Mouse (Mus musculus): ENCODE results near the gene Etnk2. TPM values are rescaled to one million over a fixed set of nuclear protein-coding genes. Genes with fewer than 3 reads are reported as not detected.

The Etnk2 gene
- polyA plus RNA-seq, 1 experiment from 2014 or later: 3.0 TPM

DNA sequence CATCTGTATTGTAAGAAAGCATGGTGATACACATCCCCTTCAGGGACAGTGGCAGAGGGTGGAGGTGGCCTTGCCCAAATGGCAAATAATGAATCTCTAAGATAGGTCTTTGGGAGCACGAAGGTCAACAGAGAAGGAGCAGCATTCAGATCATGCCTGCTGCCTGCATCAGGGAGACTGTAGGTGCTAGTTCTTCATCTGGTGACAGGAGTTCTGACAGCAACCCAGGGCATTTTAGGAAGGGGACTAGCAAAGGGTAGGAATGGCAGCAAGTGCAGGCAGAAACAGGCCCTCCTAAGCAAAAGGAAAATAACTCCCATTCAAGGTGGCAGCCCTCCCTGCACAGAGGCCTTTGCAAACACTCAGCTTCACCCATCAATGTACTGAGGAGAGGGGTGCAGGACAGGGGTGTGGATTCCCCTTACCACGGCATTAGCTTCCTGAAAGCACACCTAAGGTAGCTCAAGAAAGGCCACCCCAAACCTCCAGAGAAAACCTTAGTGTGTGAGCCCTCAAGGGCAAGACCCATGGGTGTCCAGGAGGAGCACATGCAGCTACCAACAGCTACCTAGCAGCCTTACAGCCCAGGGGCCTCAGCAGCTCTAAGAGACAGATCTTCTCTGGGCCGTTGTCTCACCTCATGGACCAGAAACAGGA is 55.9 kb downstream of the Etnk2 start:
- no peaks in the 10 kb centered on the region for H3K9me3 ChIP-seq (ENCODE audit: control insufficient read depth, low read length)
- no peak for DNase-seq (ENCODE audit: low spot score)
- H3K27ac ChIP-seq (ENCODE audit: low read depth, low read length): no peak overlapping the region
- no peak overlapping the region for H3K4me3 ChIP-seq (ENCODE audit: low read depth, low read length)
- ATAC-seq (ENCODE audit: insufficient read depth, low FRiP score, low TSS enrichment): no peak
- no peaks in the 10 kb centered on the region for H3K27me3 ChIP-seq (ENCODE audit: control insufficient read depth, insufficient read depth, low read length)
- 72% methylated on average over 3 of the region's 3 CpGs for WGBS
- no peak overlapping the region for H3K9ac ChIP-seq (ENCODE audit: low read length)
- no peak overlapping the region for H3K4me2 ChIP-seq (ENCODE audit: low read depth)
- H3K4me1 ChIP-seq (ENCODE audit: control insufficient read depth, insufficient read depth, low read length): peaks cover 28% of the 10 kb centered on the region
- no peaks in the 10 kb centered on the region for H3K36me3 ChIP-seq (ENCODE audit: control insufficient read depth, insufficient read depth, low read length)

- H3K27ac ChIP-seq (ENCODE audit: low read depth, low read length): no peak overlapping the region
- no peaks in the 10 kb centered on the region for H3K36me3 ChIP-seq (ENCODE audit: control insufficient read depth, insufficient read depth, low read length)
- H3K9me3 ChIP-seq (ENCODE audit: control insufficient read depth, low read length): no peaks in the 10 kb centered on the region
- DNase-seq (ENCODE audit: low spot score) (no peak), ATAC-seq (ENCODE audit: insufficient read depth, low FRiP score, low TSS enrichment) (no peak)
- no peak overlapping the region for H3K4me2 ChIP-seq (ENCODE audit: low read depth)
- H3K9ac ChIP-seq (ENCODE audit: low read length): no peak overlapping the region
- WGBS: 48% methylated on average over 3 of the region's 3 CpGs
- no peak overlapping the region for H3K4me3 ChIP-seq (ENCODE audit: low read depth, low read length)
- peaks cover 28% of the 10 kb centered on the region for H3K4me1 ChIP-seq (ENCODE audit: control insufficient read depth, insufficient read depth, low read length)
- no peaks in the 10 kb centered on the region for H3K27me3 ChIP-seq (ENCODE audit: control insufficient read depth, insufficient read depth, low read length)
These were observed 57.1 kb downstream of the Etnk2 start for GRCm38 (mm10) chr1:133420491-133420890.

GRCm38 (mm10) chr1:133421061-133421460 is 57.7 kb downstream of the Etnk2 start:
- no peaks in the 10 kb centered on the region for H3K36me3 ChIP-seq (ENCODE audit: control insufficient read depth, insufficient read depth, low read length)
- peaks cover 28% of the 10 kb centered on the region for H3K4me1 ChIP-seq (ENCODE audit: control insufficient read depth, insufficient read depth, low read length)
- no peaks in the 10 kb centered on the region for H3K9me3 ChIP-seq (ENCODE audit: control insufficient read depth, low read length)
- no peaks in the 10 kb centered on the region for H3K27me3 ChIP-seq (ENCODE audit: control insufficient read depth, insufficient read depth, low read length)
- H3K4me2 ChIP-seq (ENCODE audit: low read depth): no peak overlapping the region
- ATAC-seq (ENCODE audit: insufficient read depth, low FRiP score, low TSS enrichment) (no peak), DNase-seq (ENCODE audit: low spot score) (no peak)
- H3K4me3 ChIP-seq (ENCODE audit: low read depth, low read length): no peak overlapping the region
- 26% methylated on average over 2 of the region's 2 CpGs for WGBS
- H3K27ac ChIP-seq (ENCODE audit: low read depth, low read length): no peak overlapping the region
- H3K9ac ChIP-seq (ENCODE audit: low read length): no peak overlapping the region

GRCm38 (mm10) chr1:133421975-133422570 is 58.7 kb downstream of the Etnk2 start:
- Histone ChIP-seq H3K9ac (ENCODE audit: low read length) (peak overlapping the region; percentile 80), H3K4me3 (ENCODE audit: low read depth, low read length) (peak overlapping the region; percentile 82), H3K4me1 (ENCODE audit: control insufficient read depth, insufficient read depth, low read length) (peaks cover 28% of the 10 kb centered on the region), H3K27me3 (ENCODE audit: control insufficient read depth, insufficient read depth, low read length) (no peaks in the 10 kb centered on the region), H3K4me2 (ENCODE audit: low read depth) (peak overlapping the region; percentile 91), H3K36me3 (ENCODE audit: control insufficient read depth, insufficient read depth, low read length) (no peaks in the 10 kb centered on the region), H3K9me3 (ENCODE audit: control insufficient read depth, low read length) (no peaks in the 10 kb centered on the region), H3K27ac (ENCODE audit: low read depth, low read length) (no peak overlapping the region)
- DNase-seq (ENCODE audit: low spot score): no peak
- ATAC-seq (ENCODE audit: insufficient read depth, low FRiP score, low TSS enrichment): no peak
- WGBS: 40% methylated on average over 16 of the region's 16 CpGs

- WGBS: under 1% methylated on average over 29 of the region's 29 CpGs
- peak overlapping the region; percentile 83 for H3K27ac ChIP-seq (ENCODE audit: low read depth, low read length)
- H3K4me3 ChIP-seq (ENCODE audit: low read depth, low read length): peak overlapping the region; percentile 82
- peak; percentile 70 for DNase-seq (ENCODE audit: low spot score)
- no peaks in the 10 kb centered on the region for H3K36me3 ChIP-seq (ENCODE audit: control insufficient read depth, insufficient read depth, low read length)
- peak overlapping the region; percentile 91 for H3K4me2 ChIP-seq (ENCODE audit: low read depth)
- peak overlapping the region; percentile 80 for H3K9ac ChIP-seq (ENCODE audit: low read length)
- peak; percentile 33; the same call in 1 of the 2 replicates for ATAC-seq (ENCODE audit: insufficient read depth, low FRiP score, low TSS enrichment)
- peaks cover 28% of the 10 kb centered on the region for H3K4me1 ChIP-seq (ENCODE audit: control insufficient read depth, insufficient read depth, low read length)
- no peaks in the 10 kb centered on the region for H3K9me3 ChIP-seq (ENCODE audit: control insufficient read depth, low read length)
- no peaks in the 10 kb centered on the region for H3K27me3 ChIP-seq (ENCODE audit: control insufficient read depth, insufficient read depth, low read length)
These were observed 59.3 kb downstream of the Etnk2 start for GRCm38 (mm10) chr1:133422615-133423161.

DNA sequence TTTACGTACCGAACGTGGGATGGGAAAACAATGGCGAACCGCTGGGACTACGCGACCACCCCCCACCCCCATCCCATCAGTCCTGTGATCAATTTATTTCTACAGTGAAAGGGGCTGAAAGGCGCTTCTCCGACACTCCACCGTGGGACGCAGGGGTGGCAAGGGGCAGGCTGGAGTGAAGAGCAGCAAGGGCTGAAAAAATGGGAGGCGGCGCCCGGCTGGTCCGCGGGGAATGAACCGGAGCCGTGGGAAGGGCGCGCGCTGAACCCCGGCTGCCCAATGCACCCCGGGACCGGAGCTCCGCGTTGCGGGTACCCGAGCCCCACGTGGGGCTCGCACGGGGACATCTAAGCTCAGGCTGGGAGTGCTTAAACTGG is 59.8 kb downstream of the Etnk2 start:
- Histone ChIP-seq H3K9me3 (ENCODE audit: control insufficient read depth, low read length) (no peaks in the 10 kb centered on the region), H3K4me2 (ENCODE audit: low read depth) (peak overlapping the region; percentile 91), H3K27ac (ENCODE audit: low read depth, low read length) (peak overlapping the region; percentile 83), H3K4me1 (ENCODE audit: control insufficient read depth, insufficient read depth, low read length) (peaks cover 26% of the 10 kb centered on the region), H3K4me3 (ENCODE audit: low read depth, low read length) (peak overlapping the region; percentile 82), H3K27me3 (ENCODE audit: control insufficient read depth, insufficient read depth, low read length) (no peaks in the 10 kb centered on the region), H3K36me3 (ENCODE audit: control insufficient read depth, insufficient read depth, low read length) (no peaks in the 10 kb centered on the region), H3K9ac (ENCODE audit: low read length) (peak overlapping the region; percentile 80)
- ATAC-seq (ENCODE audit: insufficient read depth, low FRiP score, low TSS enrichment) (peak; percentile 2; the same call in 1 of the 2 replicates), DNase-seq (ENCODE audit: low spot score) (no peak)
- WGBS: under 1% methylated on average over 29 of the region's 31 CpGs

DNA sequence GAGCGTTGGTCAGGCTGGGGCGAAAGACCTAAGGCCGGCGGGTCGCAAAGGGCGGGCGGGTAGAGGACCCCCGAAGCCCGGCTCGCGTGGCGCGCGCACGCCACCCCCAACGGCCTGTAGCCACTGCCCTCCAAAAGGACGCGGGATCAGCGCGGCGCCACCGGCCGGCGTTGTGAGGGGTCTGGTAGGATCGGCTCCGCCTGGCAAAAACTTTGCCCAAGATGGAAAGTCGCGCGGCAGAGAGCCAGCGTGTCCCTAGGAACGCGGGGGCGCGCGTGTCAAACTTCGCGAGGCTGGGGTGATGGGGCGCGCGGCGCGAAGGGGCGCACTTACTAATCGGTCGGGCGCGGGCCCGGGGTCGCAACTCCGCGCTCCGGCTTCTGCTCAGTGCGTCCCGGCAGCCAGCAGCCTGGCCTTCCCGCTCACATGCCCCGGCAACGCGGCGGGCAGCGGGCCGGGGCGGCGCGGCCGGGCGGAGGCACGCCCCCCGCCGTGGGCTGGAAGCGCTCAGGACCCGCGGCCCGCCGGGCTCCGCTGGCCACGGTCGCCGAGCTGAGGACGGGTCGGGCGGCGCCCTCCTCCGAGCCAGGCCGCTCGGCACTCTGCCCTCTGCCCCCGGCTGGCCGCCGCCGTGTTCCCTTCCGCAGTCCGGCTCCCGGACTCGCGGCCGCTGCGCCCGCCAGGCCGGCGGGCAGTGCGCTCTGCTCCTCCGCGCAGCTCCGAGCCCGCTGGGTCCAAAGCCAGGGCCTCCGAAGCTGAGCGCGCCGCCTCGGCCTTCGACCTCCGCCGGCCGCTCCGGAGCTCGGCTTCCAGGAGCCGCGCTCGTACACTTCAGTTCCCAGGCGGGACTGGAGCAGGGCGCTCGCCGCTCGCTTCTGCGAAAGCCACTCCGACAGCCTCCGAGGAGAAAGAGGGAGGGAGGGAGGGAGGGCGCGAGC is 60.4 kb downstream of the Etnk2 start, which contains the start of gene Sox13:
Gene Sox13 (minus strand): TSS at position 835 of the 938 bp plus-strand sequence.
- peak; percentile 84 for DNase-seq (ENCODE audit: low spot score)
- H3K27me3 ChIP-seq (ENCODE audit: control insufficient read depth, insufficient read depth, low read length): no peaks in the 10 kb centered on the region
- WGBS: under 1% methylated on average over 96 of the region's 128 CpGs
- peak within 1 kb of the TSS; percentile 80 for H3K9ac ChIP-seq (ENCODE audit: low read length)
- H3K4me1 ChIP-seq (ENCODE audit: control insufficient read depth, insufficient read depth, low read length): peaks cover 22% of the 10 kb centered on the region
- ATAC-seq (ENCODE audit: insufficient read depth, low FRiP score, low TSS enrichment): peak; percentile 72
- H3K4me3 ChIP-seq (ENCODE audit: low read depth, low read length): peak within 1 kb of the TSS; percentile 82
- peak within 1 kb of the TSS; percentile 91 for H3K4me2 ChIP-seq (ENCODE audit: low read depth)
- H3K9me3 ChIP-seq (ENCODE audit: control insufficient read depth, low read length): no peaks in the 10 kb centered on the region
- H3K27ac ChIP-seq (ENCODE audit: low read depth, low read length): peak within 1 kb of the TSS; percentile 83
- no peaks in the 10 kb centered on the region for H3K36me3 ChIP-seq (ENCODE audit: control insufficient read depth, insufficient read depth, low read length)

DNA sequence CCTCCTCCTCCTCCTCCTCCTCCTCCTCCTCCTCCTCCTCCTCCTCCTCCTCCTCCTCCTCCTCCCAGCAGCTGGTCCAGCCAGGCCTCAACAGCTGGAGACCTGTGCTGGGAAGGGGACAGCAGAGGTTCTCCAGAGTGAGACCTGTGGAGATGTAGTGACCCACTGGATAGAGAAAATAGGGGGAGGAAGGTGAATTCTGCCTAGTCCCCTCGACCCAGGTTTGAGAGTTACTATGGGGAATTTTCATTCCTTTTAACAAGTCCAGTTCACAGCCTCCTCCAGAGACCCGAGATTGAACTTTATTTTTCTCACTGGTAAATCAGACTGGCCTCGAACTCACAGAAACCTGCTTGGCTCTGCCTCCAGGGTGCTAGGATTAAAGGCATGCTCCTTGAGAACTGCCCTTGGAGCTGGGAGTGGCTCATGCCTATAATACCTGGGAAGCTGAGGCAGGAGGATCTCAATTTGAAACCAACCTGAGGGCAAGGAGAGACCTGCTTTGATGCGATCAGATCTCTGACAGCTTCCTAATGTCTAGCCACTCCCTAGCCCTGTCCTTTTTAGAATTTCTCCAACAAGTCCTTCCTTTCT is 61.3 kb downstream of the Etnk2 start:
- H3K36me3 ChIP-seq (ENCODE audit: control insufficient read depth, insufficient read depth, low read length): no peaks in the 10 kb centered on the region
- peak overlapping the region; percentile 82; the same call in 1 of the 2 replicates for H3K4me3 ChIP-seq (ENCODE audit: low read depth, low read length)
- H3K4me1 ChIP-seq (ENCODE audit: control insufficient read depth, insufficient read depth, low read length): peaks cover 15% of the 10 kb centered on the region
- no peaks in the 10 kb centered on the region for H3K27me3 ChIP-seq (ENCODE audit: control insufficient read depth, insufficient read depth, low read length)
- no peaks in the 10 kb centered on the region for H3K9me3 ChIP-seq (ENCODE audit: control insufficient read depth, low read length)
- DNase-seq (ENCODE audit: low spot score) (no peak), ATAC-seq (ENCODE audit: insufficient read depth, low FRiP score, low TSS enrichment) (no peak)
- WGBS: 64% methylated on average over 4 of the region's 4 CpGs
- no peak overlapping the region for H3K27ac ChIP-seq (ENCODE audit: low read depth, low read length)
- no peak overlapping the region for H3K4me2 ChIP-seq (ENCODE audit: low read depth)
- H3K9ac ChIP-seq (ENCODE audit: low read length): no peak overlapping the region

All from neural tube, embryonic 11.5 days (tissue).